Mouse (Mus musculus): Measurements from ENCODE around the gene Gm1979.
"Not testable (repeated sequence)": the region's sequence is repeated elsewhere in the genome, so short reads cannot be mapped to it uniquely, and the experiment has no call there.

GRCm38 (mm10) chr5:25957050-25957449 is 47.5 kb downstream of the Gm1979 start:
- TF ChIP-seq CTCF (conservative IDR thresholded peaks at IDR 0.05 in 1 of 2, IDR thresholded peaks at IDR 0.05 in 1 of 2; ENCODE audit: low read depth in 2 of 2, low read length in 2 of 2); POLR2A (IDR thresholded peaks at IDR 0.05; ENCODE audit: low read depth, low read length); ZKSCAN1 (IDR thresholded peaks at IDR 0.05; ENCODE audit: borderline replicate concordance, low read depth, low read length); POLR2AphosphoS2 (IDR thresholded peaks at IDR 0.05; ENCODE audit: low read depth, low read length); MAX (IDR thresholded peaks at IDR 0.05; ENCODE audit: low read length); SIN3A (IDR thresholded peaks at IDR 0.05; ENCODE audit: low read length); GABPA (IDR thresholded peaks at IDR 0.05; ENCODE audit: insufficient replicate concordance, low read depth, low read length); EP300 (IDR thresholded peaks at IDR 0.05; ENCODE audit: low read length): not testable (repeated sequence)
